Mouse (Mus musculus) limb, embryonic 11.5 days (tissue): Measurements from ENCODE around the gene Ccdc157. TPM values are rescaled to one million over a fixed set of nuclear protein-coding genes. Genes with fewer than 3 reads are reported as not detected.

ENCODE experiments used
- ATAC-seq: fragments of 200-750 bp; cut with Nextera tagmentation; 2 replicates; pipeline ENCODE4 v1.8.0; 2017; ENCODE audit warnings: low read depth; ENCODE audit not compliant: insufficient number of reproducible peaks, low FRiP score, low TSS enrichment
- DNase-seq: peaks from one replicate; pipeline ENCODE4 v3.0.0-alpha.2; 2015; ENCODE audit warnings: low spot score
- H3K27ac ChIP-seq: fragments of 300-500 bp; sonication (generic); replicated peaks from 2 replicates; pipeline ENCODE4 v1.5.1; 2014; ENCODE audit warnings: low read depth, mild to moderate bottlenecking, low read length
- H3K27me3 ChIP-seq: fragments of 300-500 bp; sonication (generic); 2 replicates; pipeline ENCODE4 v1.6.1; 2014; ENCODE audit warnings: mild to moderate bottlenecking, low read length, mixed read lengths; ENCODE audit not compliant: control insufficient read depth, insufficient read depth
- H3K36me3 ChIP-seq: fragments of 300-500 bp; sonication (generic); 2 replicates; pipeline ENCODE4 v1.6.1; 2014; ENCODE audit warnings: mild to moderate bottlenecking, low read length, moderate library complexity, mixed read lengths; ENCODE audit not compliant: control insufficient read depth, insufficient read depth
- H3K4me1 ChIP-seq: fragments of 300-500 bp; sonication (generic); 2 replicates; pipeline ENCODE4 v1.6.1; 2014; ENCODE audit warnings: low read length, mixed read lengths; ENCODE audit not compliant: control insufficient read depth, insufficient read depth
- H3K4me2 ChIP-seq: fragments of 300-500 bp; sonication (generic); 2 replicates; pipeline ENCODE4 v1.6.1; 2014; ENCODE audit warnings: low read depth, mild to moderate bottlenecking, moderate library complexity; ENCODE audit not compliant: severe bottlenecking
- H3K4me3 ChIP-seq: fragments of 300-500 bp; sonication (generic); 2 replicates; pipeline ENCODE4 v1.5.1; 2014; ENCODE audit warnings: low read depth, low read length
- H3K9ac ChIP-seq: fragments of 300-500 bp; sonication (generic); 2 replicates; pipeline ENCODE4 v1.6.1; 2014; ENCODE audit warnings: mild to moderate bottlenecking, low read length
- H3K9me3 ChIP-seq: fragments of 300-500 bp; sonication (generic); 2 replicates; pipeline ENCODE4 v1.6.1; 2016; ENCODE audit warnings: low read length; ENCODE audit not compliant: control insufficient read depth
- WGBS: fragments of 180-500 bp; shearing (Covaris S2); extraction: QIAGEN DNeasy Blood & Tissue Kit; methylation state at CpG from one replicate; pipeline ENCODE4 v1.1.7; 2014; 5-methylcytosine and 5-hydroxymethylcytosine counted together
- polyA plus RNA-seq: library from polyadenylated mRNA; unstranded; fragments of >200 nt; fragmentation: Nextera tagmentation; extraction: Ambion mirVana; gene quantifications from 2 replicates; pipeline ENCODE4 v1.2.1, GENCODE M21; 2014

The Ccdc157 gene
- polyA plus RNA-seq, 1 experiment from 2014 or later = 4.7 TPM

GRCm38 (mm10) chr11:4201981-4202700, 42.0 kb upstream of the Ccdc157 start:
- H3K4me2 ChIP-seq = no peak overlapping the region
- ATAC-seq (no peak), DNase-seq (no peak)
- no peaks in the 10 kb centered on the region for H3K27me3 ChIP-seq
- H3K36me3 ChIP-seq = no peaks in the 10 kb centered on the region
- no peak overlapping the region for H3K27ac ChIP-seq
- 75% methylated on average over 11 of the region's 11 CpGs for WGBS
- H3K9ac ChIP-seq = no peak overlapping the region
- H3K4me1 ChIP-seq = no peaks in the 10 kb centered on the region
- H3K4me3 ChIP-seq = no peak overlapping the region
- no peaks in the 10 kb centered on the region for H3K9me3 ChIP-seq

- no peak overlapping the region for H3K4me2 ChIP-seq
- no peak overlapping the region for H3K27ac ChIP-seq
- DNase-seq (no peak), ATAC-seq (no peak)
- no peaks in the 10 kb centered on the region for H3K36me3 ChIP-seq
- no peaks in the 10 kb centered on the region for H3K27me3 ChIP-seq
- H3K4me3 ChIP-seq = no peak overlapping the region
- H3K9ac ChIP-seq = no peak overlapping the region
- no peaks in the 10 kb centered on the region for H3K9me3 ChIP-seq
- WGBS = 71% methylated on average over 1 of the region's 1 CpGs
- peaks cover 2% of the 10 kb centered on the region; the same call in 1 of the 2 replicates for H3K4me1 ChIP-seq
These were observed 37.6 kb upstream of the Ccdc157 start for GRCm38 (mm10) chr11:4197691-4198090.

DNA sequence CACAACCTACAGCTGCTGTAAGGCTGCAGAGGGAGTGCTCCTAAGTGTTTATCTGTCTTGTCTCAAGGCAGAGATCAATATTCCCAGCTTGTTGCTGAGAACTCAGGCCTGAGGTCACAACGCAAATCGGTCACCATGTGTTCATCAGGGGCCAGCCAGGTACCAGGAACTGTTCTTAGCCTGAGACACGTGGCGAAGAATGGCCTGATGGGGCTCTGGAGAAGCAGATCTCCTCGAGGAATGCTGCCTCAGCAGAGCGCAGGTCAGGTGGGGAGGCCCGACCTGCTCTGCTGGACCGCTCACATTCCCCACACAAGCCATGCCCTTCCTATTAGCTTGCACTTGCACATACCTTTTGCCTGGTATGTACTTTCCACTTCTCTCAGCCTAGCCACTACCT, 36.5 kb upstream of the Ccdc157 start:
- H3K4me1 ChIP-seq = peaks cover 6% of the 10 kb centered on the region; the same call in 1 of the 2 replicates
- DNase-seq = no peak
- no peak overlapping the region for H3K9ac ChIP-seq
- no peak overlapping the region for H3K4me2 ChIP-seq
- no peaks in the 10 kb centered on the region for H3K9me3 ChIP-seq
- WGBS = 69% methylated on average over 8 of the region's 8 CpGs
- no peak overlapping the region for H3K4me3 ChIP-seq
- no peaks in the 10 kb centered on the region for H3K36me3 ChIP-seq
- ATAC-seq = no peak
- 0 out of 2 replicates have a peak, but pooled peaks cover 2% of the 10 kb centered on the region for H3K27me3 ChIP-seq
- no peak overlapping the region for H3K27ac ChIP-seq

- Histone ChIP-seq H3K4me3 (no peak overlapping the region), H3K27ac (no peak overlapping the region), H3K9me3 (no peaks in the 10 kb centered on the region), H3K9ac (no peak overlapping the region), H3K4me1 (peaks cover 8% of the 10 kb centered on the region; the same call in 1 of the 2 replicates), H3K36me3 (no peaks in the 10 kb centered on the region), H3K4me2 (no peak overlapping the region), H3K27me3 (0 out of 2 replicates have a peak, but pooled peaks cover 2% of the 10 kb centered on the region)
- ATAC-seq = no peak
- no peak for DNase-seq
- 85% methylated on average over 3 of the region's 3 CpGs for WGBS
These were observed 35.5 kb upstream of the Ccdc157 start for GRCm38 (mm10) chr11:4195597-4196031.

GRCm38 (mm10) chr11:4193420-4193819, 33.3 kb upstream of the Ccdc157 start:
- ATAC-seq = no peak
- Histone ChIP-seq H3K27me3 (0 out of 2 replicates have a peak, but pooled peaks cover 2% of the 10 kb centered on the region), H3K4me3 (no peak overlapping the region), H3K36me3 (no peaks in the 10 kb centered on the region), H3K27ac (no peak overlapping the region), H3K9ac (no peak overlapping the region), H3K9me3 (no peaks in the 10 kb centered on the region), H3K4me1 (peaks cover 8% of the 10 kb centered on the region; the same call in 1 of the 2 replicates), H3K4me2 (no peak overlapping the region)
- no peak for DNase-seq

DNA sequence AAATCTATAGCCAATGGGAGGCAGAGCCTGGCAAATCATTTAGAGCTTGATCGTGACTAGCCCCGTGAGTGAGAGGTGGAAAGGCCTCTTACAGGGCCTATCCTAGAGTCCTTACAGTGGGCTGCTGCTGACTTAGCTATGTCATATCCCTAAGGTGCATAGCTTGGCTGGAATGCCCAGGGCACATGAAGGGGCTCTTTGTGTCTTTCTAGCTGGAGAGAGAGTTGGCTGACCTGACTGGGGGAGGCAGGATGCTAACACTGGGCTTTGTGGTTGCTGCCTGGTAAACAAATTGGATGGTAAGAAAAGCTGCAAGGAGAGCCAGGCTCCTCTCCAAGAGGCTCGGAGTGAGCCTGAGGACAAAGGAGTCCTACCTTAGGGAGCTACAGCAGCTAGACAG, 32.7 kb upstream of the Ccdc157 start:
- Histone ChIP-seq H3K9ac (no peak overlapping the region), H3K4me1 (peaks cover 8% of the 10 kb centered on the region; the same call in 1 of the 2 replicates), H3K27me3 (0 out of 2 replicates have a peak, but pooled peaks cover 2% of the 10 kb centered on the region), H3K27ac (no peak overlapping the region), H3K4me2 (no peak overlapping the region), H3K9me3 (no peaks in the 10 kb centered on the region), H3K36me3 (no peaks in the 10 kb centered on the region), H3K4me3 (no peak overlapping the region)
- 87% methylated on average over 3 of the region's 3 CpGs for WGBS
- DNase-seq (no peak), ATAC-seq (no peak)

DNA sequence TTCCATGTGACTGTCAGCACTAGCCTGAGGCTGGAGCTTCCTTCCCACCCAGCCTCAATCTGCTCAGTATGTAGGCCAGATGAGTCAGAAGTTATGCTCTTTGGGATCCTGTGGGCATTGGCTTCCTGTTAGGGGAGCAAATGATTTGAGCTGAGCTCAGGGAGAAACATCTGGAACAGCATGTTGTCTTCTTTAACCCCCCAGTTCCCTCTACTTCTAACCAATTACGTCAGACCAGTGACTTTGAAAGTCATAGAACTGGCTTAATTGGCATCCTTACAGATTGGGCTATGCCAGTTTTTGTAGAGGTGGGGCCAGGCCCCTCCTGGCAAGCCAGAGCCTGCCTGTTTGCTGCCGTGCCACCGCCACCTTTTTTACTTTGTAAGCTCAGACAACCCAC, 30.6 kb upstream of the Ccdc157 start:
- no peak for DNase-seq
- H3K36me3 ChIP-seq = no peaks in the 10 kb centered on the region
- peaks cover 13% of the 10 kb centered on the region; the same call in 1 of the 2 replicates for H3K4me1 ChIP-seq
- H3K27me3 ChIP-seq = 0 out of 2 replicates have a peak, but pooled peaks cover 2% of the 10 kb centered on the region
- no peak overlapping the region for H3K9ac ChIP-seq
- H3K27ac ChIP-seq = no peak overlapping the region; the same call in 1 of the 2 replicates
- 81% methylated on average over 3 of the region's 3 CpGs for whole genome bisulfite sequencing
- no peaks in the 10 kb centered on the region for H3K9me3 ChIP-seq
- no peak overlapping the region for H3K4me3 ChIP-seq
- ATAC-seq = no peak
- no peak overlapping the region for H3K4me2 ChIP-seq

DNA sequence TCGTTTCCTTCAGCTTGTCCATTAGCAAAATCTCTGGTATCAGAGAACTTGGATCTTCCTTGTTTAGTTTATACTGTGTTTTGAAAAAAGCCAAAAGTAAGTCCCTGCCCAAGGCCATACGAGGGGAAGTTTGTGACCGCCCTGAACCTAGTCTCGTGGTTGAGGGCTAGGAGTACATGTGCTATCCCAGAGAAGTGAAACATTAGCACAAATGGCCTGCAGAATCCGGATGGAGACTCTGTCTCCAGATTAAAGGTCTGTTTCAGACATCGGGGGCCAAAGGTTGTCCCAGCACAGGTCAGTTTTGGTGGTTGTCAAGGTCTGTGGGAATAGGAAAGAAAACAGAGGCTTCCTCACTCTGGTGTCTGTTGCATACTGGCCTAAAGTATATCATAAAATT, 29.1 kb upstream of the Ccdc157 start:
- Histone ChIP-seq H3K9ac (no peak overlapping the region), H3K36me3 (no peaks in the 10 kb centered on the region), H3K4me1 (peaks cover 13% of the 10 kb centered on the region; the same call in 1 of the 2 replicates), H3K9me3 (no peaks in the 10 kb centered on the region), H3K27ac (no peak overlapping the region), H3K4me3 (no peak overlapping the region), H3K4me2 (no peak overlapping the region), H3K27me3 (0 out of 2 replicates have a peak, but pooled peaks cover 2% of the 10 kb centered on the region)
- ATAC-seq (no peak), DNase-seq (no peak)
- WGBS = 84% methylated on average over 6 of the region's 6 CpGs
